Mouse (Mus musculus) colon, adult 2 months (tissue): Measurements from ENCODE around the gene Zkscan14. TPM values are rescaled to one million over a fixed set of nuclear protein-coding genes. Genes with fewer than 3 reads are reported as not detected.

Experiments
- polyA plus RNA-seq: library from polyadenylated mRNA; depleted of rRNA; stranded (reverse); fragments of >200 nt; gene quantifications from 2 replicates; pipeline ENCODE4 v1.2.3, GENCODE M21; 2012; rRNA removed

Gene Zkscan14
- 2.6 and 2.8 TPM in 2 replicates for polyA plus RNA-seq

DNA sequence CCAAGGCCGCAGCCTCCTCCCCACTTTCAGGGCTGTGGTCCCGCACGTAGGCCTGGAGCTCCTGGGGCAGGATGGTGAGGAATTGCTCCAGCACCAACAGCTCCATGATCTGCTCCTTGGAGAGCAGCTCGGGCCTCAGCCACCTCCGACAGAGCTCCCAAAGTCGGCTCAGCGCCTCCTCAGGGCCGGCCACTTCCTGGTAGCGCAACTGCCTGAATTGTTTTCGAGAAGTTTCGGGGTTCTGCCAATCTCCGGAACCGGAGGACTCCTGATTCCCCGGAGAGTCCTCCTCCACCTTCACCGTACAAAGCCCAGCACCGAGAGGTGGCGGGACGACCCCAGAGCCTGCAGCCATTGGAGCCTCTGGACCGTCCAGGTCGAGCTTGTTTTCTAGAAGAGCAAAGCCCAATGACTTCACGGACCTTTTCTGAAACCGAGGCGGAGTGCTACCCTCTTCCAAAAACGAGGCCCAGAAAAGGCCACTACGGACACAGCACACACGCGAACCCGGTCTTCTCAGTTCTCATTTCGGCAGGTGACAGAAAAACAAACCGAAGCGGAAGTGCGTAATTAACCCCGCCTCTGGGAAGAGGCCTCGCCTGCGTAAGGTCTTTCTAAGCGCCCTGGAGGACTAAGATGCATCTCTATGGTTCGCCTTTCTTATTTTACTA is at the start of gene Zkscan14:
Gene Zkscan14 (minus strand): TSS at position 548 of the 671 bp plus-strand sequence.

DNA sequence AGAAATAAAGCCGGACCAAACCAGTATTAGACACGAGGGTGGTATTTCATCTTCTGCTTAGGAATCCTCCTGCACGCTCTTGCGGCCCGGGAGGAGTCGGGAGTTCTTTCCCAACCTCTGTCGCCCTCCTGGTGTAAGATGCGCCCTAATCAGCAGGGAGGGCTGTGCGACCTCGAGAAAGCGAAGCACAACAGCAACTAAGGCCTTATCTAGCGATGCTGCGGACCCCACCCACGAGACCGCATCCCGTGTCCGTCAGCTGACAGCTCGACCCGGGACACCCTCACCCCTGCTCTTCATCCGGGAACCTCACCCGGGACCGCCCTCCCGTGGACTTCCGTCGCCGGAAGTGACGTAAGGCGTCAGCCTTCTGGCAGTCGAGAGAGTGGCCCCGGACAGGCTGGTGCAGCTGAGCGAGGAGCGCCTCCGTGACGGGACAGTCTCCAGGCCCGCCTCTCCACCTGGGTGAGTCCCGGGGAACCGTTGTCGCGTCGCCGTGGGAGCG is 29.8 kb upstream of the Zkscan14 start, which contains the start of gene Zfp655:
Gene Zfp655 (plus strand): TSS at position 349 of the 505 bp plus-strand sequence.

DNA sequence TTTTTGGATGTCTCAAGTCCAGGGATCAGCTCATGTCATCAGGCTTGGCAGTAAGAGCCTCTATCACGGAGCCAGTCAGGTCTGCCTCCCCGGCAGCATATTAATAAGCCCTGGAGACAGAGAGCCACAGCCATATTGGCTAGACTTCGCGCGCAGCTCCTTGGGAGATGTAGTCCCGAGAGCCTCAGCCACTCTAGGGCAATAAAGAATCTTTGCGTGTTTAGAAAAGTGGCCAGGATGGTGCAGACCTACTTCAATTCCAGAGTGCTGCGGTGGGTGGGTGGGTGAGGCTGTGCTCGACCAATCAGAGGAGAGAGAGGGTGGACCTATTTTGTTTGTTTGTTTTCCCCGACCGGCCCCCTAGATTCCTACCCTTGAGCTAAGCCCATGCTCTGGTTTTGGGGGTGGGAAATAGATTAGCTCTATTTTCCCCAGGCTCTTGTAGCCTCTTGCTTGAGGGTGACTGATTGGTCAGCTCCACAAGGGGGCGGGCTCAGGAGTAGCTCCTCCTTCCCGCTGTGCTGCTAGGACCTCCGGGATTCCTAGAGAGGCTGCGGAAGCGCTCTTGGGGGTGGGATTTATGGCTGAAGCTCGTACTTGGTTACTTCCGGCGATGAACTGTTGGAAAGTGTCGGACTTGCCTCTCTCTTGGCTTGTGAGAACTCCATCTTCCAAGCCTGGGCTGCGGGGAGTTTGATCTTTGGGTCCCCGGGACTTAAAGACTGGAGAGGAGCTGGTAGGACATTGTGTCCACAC is 2.4 kb upstream of the Zkscan14 start, which contains the start of gene Zkscan5:
Gene Zkscan5 (plus strand): TSS at position 627 of the 756 bp plus-strand sequence.

DNA sequence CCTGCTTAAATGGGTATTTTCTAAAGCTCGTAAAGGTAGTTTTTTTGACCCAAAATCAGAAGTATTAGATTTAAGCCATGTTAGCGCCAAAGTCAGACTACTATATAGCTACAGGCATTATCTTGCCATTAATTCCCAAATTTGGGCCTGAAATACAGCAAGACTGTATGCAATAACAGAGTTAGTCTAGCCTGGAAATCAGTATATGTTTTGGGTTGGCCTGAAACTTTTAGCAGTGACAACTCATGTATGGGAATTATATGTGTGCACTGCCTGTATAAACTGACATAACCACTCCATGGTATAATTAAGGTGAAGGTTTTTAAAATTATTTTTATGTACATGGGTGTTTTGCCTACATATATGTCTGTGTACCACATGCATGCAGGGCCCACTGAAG is 9.7 kb downstream of the Zkscan14 start, which contains the start of gene Atp5j2:
Gene Atp5j2 (minus strand): TSS at position 101 of the 400 bp plus-strand sequence.

DNA sequence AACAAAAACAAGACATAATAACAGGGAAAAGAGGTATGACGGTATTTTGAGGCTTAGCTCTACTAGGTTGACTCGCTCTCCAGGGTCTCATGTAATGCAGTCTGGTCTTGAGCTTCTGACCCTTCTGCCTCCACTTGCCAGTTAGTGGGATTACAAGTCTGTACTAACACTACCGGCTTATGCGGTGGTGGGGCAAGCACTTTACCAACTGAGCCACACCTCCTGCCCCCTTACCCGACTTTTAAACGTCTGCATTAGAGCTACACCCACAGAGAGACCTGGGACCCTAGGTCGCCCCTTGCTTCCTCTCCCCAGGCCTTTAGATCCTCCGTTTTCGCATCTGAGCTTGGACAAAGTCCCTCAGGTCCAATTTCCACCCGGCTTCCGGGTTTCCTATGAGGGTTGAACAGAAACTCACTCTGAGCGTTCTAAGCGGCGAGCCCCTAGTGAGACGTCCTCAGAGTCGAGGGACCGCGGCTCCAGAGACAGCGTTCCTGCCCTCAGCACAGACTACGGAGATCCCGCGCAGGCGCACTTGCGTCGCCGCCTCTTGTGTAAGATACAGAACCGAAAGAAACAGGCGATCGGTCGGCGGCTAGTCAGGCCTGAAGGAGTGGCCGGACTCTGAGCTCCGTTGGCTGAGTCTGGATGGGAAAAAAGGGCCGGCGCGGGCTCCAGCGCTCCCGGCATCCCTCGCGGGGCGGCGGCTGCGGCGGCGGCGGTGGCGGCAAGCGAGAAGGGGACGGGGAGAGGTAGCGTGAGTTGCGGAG is 34.9 kb downstream of the Zkscan14 start, which contains the start of the genes Ptcd1 and Cpsf4:
Gene Ptcd1 (minus strand): TSS at position 573 of the 770 bp plus-strand sequence.
Gene Cpsf4 (plus strand): TSS at position 678 of the 770 bp plus-strand sequence.

Other genes starting within 250 kb of the Zkscan14 start
- gene Smurf1, start 236.0 kb downstream of the Zkscan14 start, polyA plus RNA-seq = 20.6 and 23.6 TPM in 2 replicates
- gene Gm4871, start 169.1 kb downstream of the Zkscan14 start, polyA plus RNA-seq = not detected in 2 replicates
- not detected in 2 replicates for gene 1700018F24Rik, start 158.9 kb downstream of the Zkscan14 start, polyA plus RNA-seq
- gene Arpc1a, start 118.0 kb downstream of the Zkscan14 start, polyA plus RNA-seq = 97.8 and 103 TPM in 2 replicates
- not detected in 2 replicates for gene Kpna7, start 117.8 kb downstream of the Zkscan14 start, polyA plus RNA-seq
- gene Arpc1b, start 87.7 kb downstream of the Zkscan14 start, polyA plus RNA-seq = 959 and 1,102 TPM in 2 replicates
- 19.0 and 22.0 TPM in 2 replicates for gene Pdap1, start 61.6 kb downstream of the Zkscan14 start, polyA plus RNA-seq
- gene Bud31, start 61.5 kb downstream of the Zkscan14 start, polyA plus RNA-seq = 35.8 and 40.5 TPM in 2 replicates
- gene Ptcd1, start 34.8 kb downstream of the Zkscan14 start, polyA plus RNA-seq = 11.1 and 13.6 TPM in 2 replicates
- gene Cpsf4, start 34.7 kb downstream of the Zkscan14 start, polyA plus RNA-seq = 24.1 and 24.8 TPM in 2 replicates
- 162 and 166 TPM in 2 replicates for gene Atp5j2, start 9.8 kb downstream of the Zkscan14 start, polyA plus RNA-seq
- gene Zkscan5, start 2.7 kb upstream of the Zkscan14 start, polyA plus RNA-seq = 3.8 and 4.0 TPM in 2 replicates
- 7.7 and 9.9 TPM in 2 replicates for gene Zfp655, start 29.8 kb upstream of the Zkscan14 start, polyA plus RNA-seq
- gene Zscan25, start 78.6 kb upstream of the Zkscan14 start, polyA plus RNA-seq = 18.9 and 19.1 TPM in 2 replicates
- gene Cyp3a57, start 143.4 kb upstream of the Zkscan14 start, polyA plus RNA-seq = not detected in 2 replicates